Mouse (Mus musculus) G1E (cell line): ENCODE measurements at regions not wholly inside any gene's neighbourhood (a gene's known extent, or its start where the extent isn't known, plus 50 kb on each side); places are given as distances from the start of the nearest gene placed in this dataset.

Experiments used
- CTCF ChIP-seq: IDR thresholded peaks from 2 replicates; pipeline ENCODE4 v1.5.1; 2012; ENCODE audit warnings: low read depth, low read length, inconsistent platforms, mixed read lengths
- GATA2 ChIP-seq: IDR thresholded peaks from 2 replicates; pipeline ENCODE4 v1.6.1; 2012; ENCODE audit warnings: low read depth, low read length, inconsistent platforms, borderline replicate concordance
- POLR2AphosphoS5 ChIP-seq: IDR thresholded peaks from 2 replicates; pipeline ENCODE4 v1.6.1; 2012; ENCODE audit warnings: low read depth, low read length, inconsistent platforms; ENCODE audit not compliant: insufficient replicate concordance
- TAL1 ChIP-seq: conservative IDR thresholded peaks from 2 replicates; pipeline ENCODE4 v1.6.1; 2012; ENCODE audit warnings: low read depth, low read length, inconsistent platforms, mixed read lengths

GRCm38 (mm10) chr15:96107503-96107902 lies 179.8 kb upstream of the Arid2 start:
- no peak for TF ChIP-seq CTCF
- no peak for TF ChIP-seq POLR2AphosphoS5
- no peak for TF ChIP-seq TAL1
- TF ChIP-seq GATA2: no peak
